Mouse (Mus musculus) lung, adult 2 months (tissue): ENCODE data around the gene Psmd14.

Experiments used
- CTCF ChIP-seq: fragments of 200-500 bp; IDR thresholded peaks from 2 replicates; pipeline ENCODE4 v1.5.1; 2011; ENCODE audit warnings: mild to moderate bottlenecking, low read length, control low read depth; ENCODE audit not compliant: insufficient read depth
- POLR2A ChIP-seq: fragments of 200-500 bp; IDR thresholded peaks from 2 replicates; pipeline ENCODE4 v1.6.1; 2011; ENCODE audit warnings: low read depth, mild to moderate bottlenecking, control low read depth, low read length, borderline replicate concordance; ENCODE audit errors: extremely low read depth

GRCm38 (mm10) chr2:61746051-61746450, 34.6 kb downstream of the Psmd14 start:
- no peak for TF ChIP-seq POLR2A
- no peak for TF ChIP-seq CTCF
